Mouse (Mus musculus) erythroblast, embryonic 14.5 days (primary cell): Measurements from ENCODE around the gene Gsk3b. TPM values are rescaled to one million over a fixed set of nuclear protein-coding genes. Genes with fewer than 3 reads are reported as not detected.
"Not testable (repeated sequence)": the region's sequence is repeated elsewhere in the genome, so short reads cannot be mapped to it uniquely, and the experiment has no call there.

Experiments
- H3K27me3 ChIP-seq: 2 replicates; pipeline ENCODE4 v1.6.1; 2012; ENCODE audit warnings: inconsistent platforms; ENCODE audit not compliant: control insufficient read depth
- H3K36me3 ChIP-seq: 2 replicates; pipeline ENCODE4 v1.6.1; 2012; ENCODE audit warnings: mild to moderate bottlenecking, inconsistent platforms; ENCODE audit not compliant: control insufficient read depth
- H3K4me1 ChIP-seq: 2 replicates; pipeline ENCODE4 v1.6.1; 2012; ENCODE audit warnings: inconsistent platforms; ENCODE audit not compliant: control insufficient read depth
- H3K4me3 ChIP-seq: replicated peaks from 2 replicates; pipeline ENCODE3; 2012; ENCODE audit warnings: moderate library complexity, mild to moderate bottlenecking, inconsistent platforms
- H3K9me3 ChIP-seq: 2 replicates; pipeline ENCODE4 v1.6.1; 2012; ENCODE audit warnings: low read length, inconsistent platforms, mixed read lengths; ENCODE audit not compliant: control insufficient read depth
- GATA1 ChIP-seq: IDR thresholded peaks from 2 replicates; pipeline ENCODE4 v1.6.1; 2012; ENCODE audit warnings: low read length, inconsistent platforms, mixed read lengths
- TAL1 ChIP-seq: IDR thresholded peaks from 3 replicates; pipeline ENCODE4 v1.6.1; 2012; ENCODE audit warnings: low read length, inconsistent platforms, mixed read lengths
- polyA plus RNA-seq: library from polyadenylated mRNA; stranded (reverse); fragments of >175 nt; gene quantifications from 2 replicates; pipeline ENCODE4 v1.2.3, GENCODE M21; 2012

Gene Gsk3b
- polyA plus RNA-seq, 1 experiment, result 0.74 TPM

- peaks cover 5% of the 10 kb centered on the region; the same call in 1 of the 2 replicates for H3K9me3 ChIP-seq
- H3K4me1 ChIP-seq, result peaks cover 17% of the 10 kb centered on the region
- TF ChIP-seq GATA1 (no peak), TAL1 (no peak)
- no peak overlapping the region for H3K4me3 ChIP-seq
- H3K36me3 ChIP-seq, result peaks cover 83% of the 10 kb centered on the region
- no peaks in the 10 kb centered on the region for H3K27me3 ChIP-seq
Observed at GRCm38 (mm10) chr16:38097521-38097920, 8.7 kb downstream of the Gsk3b start.

GRCm38 (mm10) chr16:38099325-38099724 lies 10.5 kb downstream of the Gsk3b start:
- H3K27me3 ChIP-seq, result no peaks in the 10 kb centered on the region
- H3K9me3 ChIP-seq, result peaks cover 5% of the 10 kb centered on the region; the same call in 1 of the 2 replicates
- peaks cover 75% of the 10 kb centered on the region for H3K36me3 ChIP-seq
- no peak for TF ChIP-seq TAL1
- no peak for TF ChIP-seq GATA1
- peaks cover 9% of the 10 kb centered on the region for H3K4me1 ChIP-seq
- no peak overlapping the region for H3K4me3 ChIP-seq

- Histone ChIP-seq H3K4me1 (peaks cover 4% of the 10 kb centered on the region), H3K4me3 (no peak overlapping the region), H3K27me3 (no peaks in the 10 kb centered on the region), H3K9me3 (peaks cover 5% of the 10 kb centered on the region; the same call in 1 of the 2 replicates), H3K36me3 (peaks cover 65% of the 10 kb centered on the region)
- TF ChIP-seq GATA1, result no peak
- no peak for TF ChIP-seq TAL1
Observed at GRCm38 (mm10) chr16:38100569-38100968, 11.8 kb downstream of the Gsk3b start.

- Histone ChIP-seq H3K36me3 (peaks cover 42% of the 10 kb centered on the region), H3K9me3 (no peaks in the 10 kb centered on the region), H3K27me3 (no peaks in the 10 kb centered on the region), H3K4me1 (peaks cover 10% of the 10 kb centered on the region), H3K4me3 (no peak overlapping the region)
- no peak for TF ChIP-seq GATA1
- TF ChIP-seq TAL1, result no peak
Observed at GRCm38 (mm10) chr16:38105453-38105852, 16.7 kb downstream of the Gsk3b start.

- Histone ChIP-seq H3K4me1 (peaks cover 11% of the 10 kb centered on the region), H3K4me3 (no peak overlapping the region), H3K27me3 (no peaks in the 10 kb centered on the region), H3K9me3 (no peaks in the 10 kb centered on the region), H3K36me3 (peaks cover 33% of the 10 kb centered on the region)
- TF ChIP-seq TAL1, result no peak
- no peak for TF ChIP-seq GATA1
Observed at GRCm38 (mm10) chr16:38106542-38106941, 17.7 kb downstream of the Gsk3b start.

- Histone ChIP-seq H3K27me3 (no peaks in the 10 kb centered on the region), H3K4me1 (peaks cover 15% of the 10 kb centered on the region), H3K4me3 (no peak overlapping the region), H3K36me3 (peaks cover 35% of the 10 kb centered on the region), H3K9me3 (no peaks in the 10 kb centered on the region)
- TF ChIP-seq TAL1 (no peak), GATA1 (no peak)
Observed at GRCm38 (mm10) chr16:38110001-38110400, 21.2 kb downstream of the Gsk3b start.

GRCm38 (mm10) chr16:38110575-38110974 lies 21.8 kb downstream of the Gsk3b start:
- H3K36me3 ChIP-seq, result peaks cover 33% of the 10 kb centered on the region
- no peaks in the 10 kb centered on the region for H3K9me3 ChIP-seq
- peaks cover 15% of the 10 kb centered on the region for H3K4me1 ChIP-seq
- TF ChIP-seq TAL1, result no peak
- no peak for TF ChIP-seq GATA1
- no peaks in the 10 kb centered on the region for H3K27me3 ChIP-seq
- no peak overlapping the region for H3K4me3 ChIP-seq

GRCm38 (mm10) chr16:38114074-38114473 lies 25.3 kb downstream of the Gsk3b start:
- TF ChIP-seq TAL1 (no peak), GATA1 (no peak)
- Histone ChIP-seq H3K4me1 (peaks cover 11% of the 10 kb centered on the region), H3K9me3 (no peaks in the 10 kb centered on the region)

GRCm38 (mm10) chr16:38117909-38118308 lies 29.1 kb downstream of the Gsk3b start:
- H3K36me3 ChIP-seq, result peaks cover 21% of the 10 kb centered on the region
- not testable (repeated sequence) for H3K9me3 ChIP-seq, H3K27me3 ChIP-seq, H3K4me3 ChIP-seq, H3K4me1 ChIP-seq

More at GRCm38 (mm10) chr16:38114074-38114473, 25.3 kb downstream of the Gsk3b start:
- H3K36me3 ChIP-seq, result peaks cover 20% of the 10 kb centered on the region
- H3K27me3 ChIP-seq, result no peaks in the 10 kb centered on the region
- H3K4me3 ChIP-seq, result no peak overlapping the region

GRCm38 (mm10) chr16:38118723-38119122 lies 29.9 kb downstream of the Gsk3b start:
- Histone ChIP-seq H3K27me3 (no peaks in the 10 kb centered on the region), H3K4me3 (no peak overlapping the region), H3K4me1 (peaks cover 9% of the 10 kb centered on the region), H3K36me3 (peaks cover 20% of the 10 kb centered on the region), H3K9me3 (no peaks in the 10 kb centered on the region)
- TF ChIP-seq GATA1, result no peak
- no peak for TF ChIP-seq TAL1
